Mouse (Mus musculus) gastrocnemius, postnatal 36 days (tissue): ENCODE data around the gene Rere. TPM values are rescaled to one million over a fixed set of nuclear protein-coding genes. Genes with fewer than 3 reads are reported as not detected.
"Not testable (repeated sequence)": the region's sequence is repeated elsewhere in the genome, so short reads cannot be mapped to it uniquely, and the experiment has no call there.

Source experiments
- DNase-seq, 2 experiments: peaks; one replicate each; pipeline ENCODE4 v3.0.0; 2022
- intact Hi-C: fragments of 180-260 bp; cut with DNase I; formaldehyde crosslinking; loops from one replicate; pipeline ENCODE4 v1.15.1; 2025
- total RNA-seq, 2 experiments: library from RNA; stranded (reverse); gene quantifications; 2 replicates each; pipeline ENCODE4 v1.2.3; 2021

The Rere gene
- total RNA-seq, 2 experiments from 2014 or later = 47.6 to 66.2 TPM

- DNase-seq, intact Hi-C loops: not testable (repeated sequence)
Observed at GRCm38 (mm10) chr4:150483081-150483480, 201.6 kb downstream of the Rere start.

GRCm38 (mm10) chr4:150486097-150486496, 204.7 kb downstream of the Rere start:
- intact Hi-C loops = no loop called here
- no peak for DNase-seq

GRCm38 (mm10) chr4:150487109-150487508, 205.7 kb downstream of the Rere start:
- intact Hi-C loops = no loop called here
- no peak for DNase-seq

DNA sequence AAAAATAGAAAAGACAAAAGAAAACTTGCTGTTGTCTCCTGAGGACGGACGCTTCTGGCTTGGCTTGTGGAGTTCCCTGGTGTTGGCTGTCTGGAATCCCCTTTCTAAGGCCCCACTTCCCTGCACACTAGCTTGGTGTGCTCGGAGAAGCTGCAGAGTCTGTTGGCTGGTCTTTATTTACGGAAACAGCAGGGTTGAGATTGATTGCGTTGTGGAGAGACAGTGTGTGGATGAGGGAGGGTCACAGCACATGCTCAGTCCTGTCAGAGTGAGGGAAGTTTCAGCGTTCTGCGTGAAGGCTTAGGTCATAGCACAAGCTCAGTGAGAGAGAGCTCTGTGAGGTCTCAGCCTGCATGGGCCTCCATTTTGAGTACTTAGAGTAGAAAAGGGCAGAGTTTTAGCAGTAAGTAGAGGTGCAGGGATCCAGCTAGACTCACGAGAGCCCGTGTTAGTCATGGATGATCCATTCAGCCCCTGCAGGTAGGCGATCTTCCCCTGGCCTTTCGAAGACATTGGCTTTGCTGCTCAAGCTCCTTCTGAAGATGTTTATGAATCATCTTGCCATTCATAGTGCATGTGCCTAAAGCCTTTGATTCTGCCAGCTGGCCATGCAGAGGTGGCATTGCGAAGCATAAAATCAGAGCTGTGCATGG, 206.8 kb downstream of the Rere start:
- intact Hi-C loops = no loop called here

DNA sequence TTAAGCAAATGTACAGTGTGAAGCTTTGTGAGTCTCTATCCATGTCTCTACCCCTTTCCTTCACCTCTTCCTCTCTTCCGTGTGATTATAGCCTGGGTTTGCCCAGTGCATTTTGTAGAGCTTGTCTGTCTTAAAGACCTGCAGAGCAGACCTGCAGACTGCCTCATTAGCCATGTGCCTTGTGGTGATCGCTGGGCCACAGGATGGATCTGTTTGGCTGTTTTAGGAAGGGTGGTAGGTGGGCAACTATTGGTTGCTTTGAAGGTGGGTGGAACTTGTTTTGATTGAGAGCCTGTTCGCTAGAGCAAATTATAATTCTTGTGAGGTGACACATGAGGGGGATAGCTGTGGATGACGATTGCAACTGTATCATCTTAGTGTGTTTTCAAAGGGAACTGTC, 207.3 kb downstream of the Rere start:
- DNase-seq = no peak
- intact Hi-C loops = no loop called here

More for the DNA sequence above, 206.8 kb downstream of the Rere start:
- DNase-seq = peak; percentile 49 to 65

DNA sequence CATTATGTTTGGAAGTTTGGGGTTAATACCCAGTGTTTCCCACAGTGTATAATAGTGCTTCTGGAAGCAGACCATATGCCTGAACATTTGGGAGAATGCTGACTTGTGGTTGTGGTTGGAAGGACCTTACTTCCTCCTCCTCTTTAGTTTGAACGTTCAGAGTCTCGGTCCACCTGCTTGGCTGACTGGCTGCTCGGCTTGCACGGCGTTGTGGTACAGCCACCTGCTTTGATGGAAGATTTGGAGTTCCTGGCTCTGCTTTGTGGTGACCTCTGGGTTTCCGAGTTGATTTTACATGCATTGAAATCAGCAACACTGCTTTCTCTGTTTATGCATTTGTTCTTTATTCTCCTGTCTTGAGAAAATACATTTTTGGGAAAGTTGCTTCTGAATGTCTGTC, 208.6 kb downstream of the Rere start:
- intact Hi-C loops = no loop called here
- no peak for DNase-seq

- intact Hi-C loops = no loop called here
Observed at GRCm38 (mm10) chr4:150491710-150492109, 210.3 kb downstream of the Rere start.

DNA sequence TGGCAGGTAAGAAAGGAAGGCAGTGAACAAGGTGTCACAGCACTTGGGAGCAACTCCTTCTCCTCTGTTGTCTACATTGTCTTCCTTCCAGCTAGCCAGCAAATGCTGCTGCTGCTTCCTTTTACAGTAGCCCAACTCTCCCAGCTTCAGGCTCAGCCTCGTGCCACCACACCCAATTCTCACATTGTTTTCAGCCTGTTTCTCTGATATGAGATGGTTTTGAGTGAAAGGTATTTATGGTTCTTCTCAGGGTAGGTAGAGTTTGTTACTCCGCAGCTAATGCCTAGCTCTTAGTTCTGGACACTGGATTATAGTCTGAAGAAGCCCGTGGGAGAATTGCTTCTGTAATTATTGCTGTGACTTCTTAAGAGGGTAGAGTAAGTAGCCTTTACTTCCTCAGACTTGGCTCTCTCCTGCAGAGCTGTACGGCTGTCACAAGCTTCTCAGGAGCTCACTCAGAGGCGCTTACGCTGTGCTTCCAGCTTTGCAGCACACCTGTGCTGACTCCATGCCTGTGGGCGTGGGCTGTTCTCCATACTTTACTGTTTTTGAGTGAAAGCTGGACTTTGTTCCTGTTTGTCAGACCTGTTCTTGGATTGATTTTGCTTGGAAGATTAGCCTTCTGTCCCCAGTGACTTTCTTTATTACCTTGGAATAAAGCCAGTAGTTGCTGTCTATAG, 212.0 kb downstream of the Rere start:
- no peak for DNase-seq
- intact Hi-C loops = no loop called here

More at GRCm38 (mm10) chr4:150491710-150492109, 210.3 kb downstream of the Rere start:
- no peak for DNase-seq

DNA sequence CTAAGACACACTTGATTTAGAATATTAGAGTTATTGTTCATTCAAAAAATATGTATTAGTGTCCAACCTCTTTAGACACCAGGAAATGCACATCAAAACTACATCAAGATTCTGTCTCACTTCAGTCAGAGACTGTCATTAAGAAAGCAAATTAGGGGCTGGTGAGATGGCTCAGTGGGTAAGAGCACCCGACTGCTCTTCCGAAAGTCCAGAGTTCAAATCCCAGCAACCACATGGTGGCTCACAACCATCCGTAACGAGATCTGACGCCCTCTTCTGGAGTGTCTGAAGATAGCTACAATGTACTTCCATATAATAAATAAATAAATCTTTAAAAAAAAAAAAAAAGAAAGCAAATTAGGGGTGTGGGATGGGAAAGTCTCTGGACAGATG, 212.5 kb downstream of the Rere start:
- DNase-seq, intact Hi-C loops: not testable (repeated sequence)

GRCm38 (mm10) chr4:150495568-150495967, 214.1 kb downstream of the Rere start:
- peak in 1 of 2 experiments; percentile 31 for DNase-seq
- intact Hi-C loops = no loop called here

DNA sequence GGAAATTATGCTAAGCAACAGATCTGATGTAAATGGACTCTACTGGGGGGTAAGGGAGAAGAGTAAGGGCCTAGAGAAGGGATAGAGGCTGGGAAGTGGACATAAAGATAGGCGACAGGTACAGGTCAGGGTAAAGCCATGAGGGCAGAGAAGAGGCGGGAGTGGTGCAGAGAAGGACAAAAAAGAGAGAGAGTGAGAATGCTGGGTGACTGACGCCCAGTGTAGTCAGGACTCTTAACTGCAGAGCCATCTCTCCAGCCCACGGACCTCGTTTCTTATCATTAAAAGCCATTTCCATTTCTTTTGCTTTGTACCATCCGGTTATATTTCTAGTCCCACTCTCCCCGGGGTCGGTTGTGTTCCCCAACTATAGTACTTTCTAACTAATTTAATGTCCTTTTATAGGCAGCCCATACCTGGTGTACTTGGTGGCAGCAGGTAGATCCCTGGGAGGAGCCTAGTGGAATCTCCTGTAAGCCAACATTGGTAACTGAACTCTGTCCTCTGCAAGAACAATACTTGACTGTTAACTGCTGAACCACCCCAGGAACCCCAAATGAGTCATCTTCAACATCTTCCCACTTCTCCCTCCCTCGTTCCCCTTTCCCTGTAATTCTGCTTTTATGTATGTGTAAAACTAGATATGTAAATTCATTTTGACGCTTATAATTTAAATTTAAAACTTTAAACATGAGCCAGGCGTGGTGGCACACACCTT, 223.0 kb downstream of the Rere start:
- intact Hi-C loops = no loop called here
- DNase-seq = no peak

DNA sequence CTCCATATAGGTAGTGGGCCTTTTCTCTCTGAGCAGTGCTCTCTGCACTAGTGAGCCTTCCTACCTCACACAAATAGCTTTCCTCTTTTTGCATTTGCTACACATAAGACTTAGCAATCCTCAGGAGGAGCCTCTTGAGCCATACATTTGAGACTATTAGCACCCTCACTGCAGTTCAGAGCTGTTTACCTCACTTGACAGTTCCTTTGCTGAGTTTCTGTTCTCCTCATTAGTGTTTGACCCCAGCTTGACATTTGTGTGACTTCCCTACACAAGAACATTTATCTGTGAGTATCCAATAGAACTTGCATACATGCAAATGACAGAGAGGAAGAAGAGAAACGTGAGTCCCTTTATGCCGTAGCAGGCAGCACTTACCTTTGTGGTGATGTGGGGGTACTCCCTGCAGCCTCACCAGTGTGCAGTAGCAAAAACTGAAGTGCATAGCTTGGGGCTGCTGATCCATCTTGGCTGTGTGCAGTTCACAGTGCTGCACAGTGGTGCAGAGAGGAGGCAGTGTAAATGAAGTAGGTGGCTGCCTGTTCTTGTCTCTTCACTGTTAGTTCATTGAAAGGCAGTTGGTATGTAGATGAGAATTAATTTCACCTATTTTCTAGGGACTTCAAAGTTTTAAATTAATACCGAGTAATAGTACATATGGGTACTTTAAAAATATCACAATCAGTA, 227.7 kb downstream of the Rere start:
- no peak for DNase-seq
- intact Hi-C loops = no loop called here

- intact Hi-C loops = no loop called here
Observed at GRCm38 (mm10) chr4:150510036-150510435, 228.6 kb downstream of the Rere start.

GRCm38 (mm10) chr4:150513387-150513786, 231.9 kb downstream of the Rere start:
- intact Hi-C loops, DNase-seq: not testable (repeated sequence)

More at GRCm38 (mm10) chr4:150510036-150510435, 228.6 kb downstream of the Rere start:
- DNase-seq = no peak

- no peak for DNase-seq
- intact Hi-C loops = no loop called here
Observed at GRCm38 (mm10) chr4:150516201-150516600, 234.8 kb downstream of the Rere start.

GRCm38 (mm10) chr4:150517381-150517780, 235.9 kb downstream of the Rere start:
- DNase-seq = no peak
- intact Hi-C loops = no loop called here

- intact Hi-C loops = no loop called here
- DNase-seq = no peak
Observed at GRCm38 (mm10) chr4:150518826-150519225, 237.4 kb downstream of the Rere start.

GRCm38 (mm10) chr4:150520069-150520468, 238.6 kb downstream of the Rere start:
- no peak for DNase-seq
- intact Hi-C loops = no loop called here

DNA sequence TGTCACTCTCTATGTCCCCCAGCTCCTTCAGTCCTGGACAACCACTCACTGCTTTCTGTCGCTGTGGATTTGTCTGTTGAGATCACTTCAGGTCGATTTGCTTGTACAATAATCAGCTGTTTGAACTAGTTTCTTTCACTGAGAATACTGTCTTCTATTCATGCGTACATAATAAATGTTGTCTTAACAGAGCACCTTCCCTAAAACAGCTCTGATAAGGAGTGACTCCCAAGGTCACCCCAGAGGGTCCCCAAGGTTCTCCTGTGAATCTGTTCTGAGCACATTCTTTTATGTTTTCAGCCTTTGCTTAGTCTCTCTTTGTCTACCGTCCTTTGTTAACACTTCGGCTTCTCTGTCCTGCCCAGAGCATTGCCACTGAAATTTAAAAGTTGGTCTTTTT, 241.0 kb downstream of the Rere start:
- intact Hi-C loops = no loop called here

DNA sequence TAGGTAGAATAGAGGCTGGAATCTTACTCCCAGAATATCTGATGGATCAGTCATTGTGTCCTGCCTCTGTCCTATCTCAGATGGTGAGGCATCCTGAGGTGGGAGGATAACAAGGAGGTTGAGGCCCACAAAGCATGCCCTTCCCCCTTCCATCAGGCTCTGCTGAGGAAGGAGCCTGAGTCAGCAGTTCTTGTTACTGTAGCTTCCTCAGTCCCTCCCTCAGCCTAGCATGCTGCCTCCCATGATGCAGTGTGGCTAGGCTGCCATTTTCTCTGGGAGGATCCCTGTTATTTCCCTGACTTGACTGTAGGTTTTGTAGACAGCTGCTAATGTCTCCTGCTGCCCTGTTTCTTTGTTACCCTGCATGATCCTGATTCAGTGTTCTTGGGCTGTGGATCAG, 241.9 kb downstream of the Rere start:
- intact Hi-C loops = no loop called here
- no peak for DNase-seq

More for the DNA sequence above, 241.0 kb downstream of the Rere start:
- no peak for DNase-seq

- intact Hi-C loops = no loop called here
- DNase-seq = no peak
Observed at GRCm38 (mm10) chr4:150526269-150526668, 244.8 kb downstream of the Rere start.
